Mouse (Mus musculus) spleen, adult 2 months (tissue): ENCODE data around the gene Hist1h2ak.

Experiments
- CTCF ChIP-seq: fragments of 200-500 bp; IDR thresholded peaks from 2 replicates; pipeline ENCODE4 v1.5.1; 2011; ENCODE audit warnings: mild to moderate bottlenecking, inconsistent platforms; ENCODE audit not compliant: insufficient read depth, insufficient read length, insufficient replicate concordance; ENCODE audit errors: extremely low read depth
- POLR2A ChIP-seq: fragments of 200-500 bp; IDR thresholded peaks from 2 replicates; pipeline ENCODE4 v1.6.1; 2011; ENCODE audit warnings: low read depth, low read length, inconsistent platforms

- TF ChIP-seq CTCF (no peak), POLR2A (no peak; the same call in 1 of the 2 replicates)
Observed at GRCm38 (mm10) chr13:21779767-21780731, 26.4 kb upstream of the Hist1h2ak start, which contains the start of gene Hist1h1b.
